Mouse (Mus musculus): ENCODE data around the gene Gm3115. TPM values are rescaled to one million over a fixed set of nuclear protein-coding genes. Genes with fewer than 3 reads are reported as not detected.

The Gm3115 gene
- total RNA-seq (2023): not detected in 4 replicates

DNA sequence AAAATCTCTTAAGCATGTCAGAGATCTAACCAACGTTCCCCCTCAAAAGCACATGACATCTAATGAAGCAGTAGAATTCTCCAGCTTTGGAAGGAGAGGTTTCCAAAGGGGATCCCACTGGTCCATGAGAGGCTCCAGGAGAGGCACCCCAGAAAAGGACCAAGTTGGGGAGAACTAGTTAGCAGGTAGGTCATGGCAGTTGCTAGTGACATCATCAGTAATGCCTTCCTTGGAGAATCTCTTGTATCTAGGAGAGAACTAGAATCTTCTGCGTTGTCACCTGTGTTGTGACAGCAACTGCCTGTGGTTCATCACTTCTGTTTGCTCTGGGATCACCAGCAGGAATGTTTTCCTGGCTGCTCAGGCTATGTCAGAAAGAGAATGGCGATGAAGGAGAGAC is at the start of gene Gm3115:
Gene Gm3115 (plus strand): TSS at position 301 of the 400 bp plus-strand sequence.

DNA sequence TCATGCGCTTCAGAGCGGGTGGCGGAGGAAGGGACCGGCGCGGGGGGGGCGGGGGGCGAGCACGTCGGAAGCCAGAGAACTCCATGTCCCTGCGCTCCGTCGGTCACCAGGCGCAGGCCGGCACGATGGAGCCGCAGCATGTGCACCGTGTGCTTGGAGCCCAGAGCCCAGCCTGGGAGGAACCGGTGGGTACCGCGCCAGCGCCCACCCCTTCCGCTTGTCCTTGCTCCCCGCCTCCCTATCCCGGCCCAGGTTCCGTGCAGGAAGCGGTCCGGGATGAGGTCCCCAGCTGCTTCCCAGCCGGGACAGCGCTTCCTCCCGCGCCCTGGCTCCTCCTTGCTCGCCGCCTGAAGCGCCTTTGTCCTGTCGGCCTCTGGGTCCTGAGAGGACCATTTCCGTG is 26.5 kb downstream of the Gm3115 start, which contains the start of gene Gm8108:
Gene Gm8108 (plus strand): TSS at position 101 of the 400 bp plus-strand sequence.

Other genes starting within 250 kb of the Gm3115 start
- gene Gm3033, start 237.9 kb upstream of the Gm3115 start, total RNA-seq (2023): not detected in 4 replicates
- gene Gm2916, start 199.9 kb upstream of the Gm3115 start, total RNA-seq (2023): not detected in 4 replicates
- gene Gm3029, start 152.4 kb upstream of the Gm3115 start, total RNA-seq (2023): not detected in 4 replicates
- not detected in 4 replicates for gene Gm3095, start 120.6 kb upstream of the Gm3115 start, total RNA-seq (2023)
- gene Gm3099, start 85.7 kb upstream of the Gm3115 start, total RNA-seq (2023): not detected in 4 replicates
- gene Gm5796, start 60.2 kb upstream of the Gm3115 start, total RNA-seq (2023): 0.33 TPM in 1 of 4 replicates, not detected in the others
- not detected in 4 replicates for gene Gm8108, start 26.4 kb downstream of the Gm3115 start, total RNA-seq (2023)
- gene Gm3127, start 80.9 kb downstream of the Gm3115 start, total RNA-seq (2023): not detected in 4 replicates
- not detected in 4 replicates for gene Gm2974, start 98.5 kb downstream of the Gm3115 start, total RNA-seq (2023)
- gene Gm3138, start 165.5 kb downstream of the Gm3115 start, total RNA-seq (2023): not detected in 4 replicates
- not detected in 4 replicates for gene Gm3149, start 233.2 kb downstream of the Gm3115 start, total RNA-seq (2023)

Data from B cell, adult 62 days (primary cell).